Mouse (Mus musculus): ENCODE data around the gene Pds5b. TPM values are rescaled to one million over a fixed set of nuclear protein-coding genes. Genes with fewer than 3 reads are reported as not detected.
"Not testable (repeated sequence)": the region's sequence is repeated elsewhere in the genome, so short reads cannot be mapped to it uniquely, and the experiment has no call there.

The Pds5b gene
- polyA plus RNA-seq, 1 experiment from 2014 or later: 39.6 TPM

- H3K9me3 ChIP-seq: peaks cover 14% of the 10 kb centered on the region; the same call in 1 of the 2 replicates
- no peak for ATAC-seq (ENCODE audit: insufficient number of reproducible peaks, insufficient read depth, low FRiP score, low TSS enrichment, low read depth)
- no peak overlapping the region for H3K9ac ChIP-seq
- H3K4me3 ChIP-seq: no peak overlapping the region
- H3K27me3 ChIP-seq: no peaks in the 10 kb centered on the region
- 0 out of 2 replicates have a peak, but pooled peaks cover 6% of the 10 kb centered on the region for H3K36me3 ChIP-seq
- H3K4me1 ChIP-seq: peaks cover 6% of the 10 kb centered on the region; the same call in 1 of the 2 replicates
- 82% methylated on average over 5 of the region's 5 CpGs for WGBS
- no peak overlapping the region for H3K4me2 ChIP-seq
- no peak overlapping the region for H3K27ac ChIP-seq
These were observed 156.0 kb downstream of the Pds5b start for GRCm38 (mm10) chr5:150829499-150829898.

- WGBS: 46% methylated on average over 9 of the region's 9 CpGs
- peaks cover 6% of the 10 kb centered on the region; the same call in 1 of the 2 replicates for H3K9me3 ChIP-seq
- no peak overlapping the region for H3K4me2 ChIP-seq
- no peaks in the 10 kb centered on the region for H3K27me3 ChIP-seq
- no peak overlapping the region for H3K27ac ChIP-seq
- H3K9ac ChIP-seq: 0 out of 2 replicates have a peak overlapping the region, but pooled peaks have one; percentile 27
- no peak overlapping the region for H3K4me3 ChIP-seq
- peaks cover 6% of the 10 kb centered on the region; the same call in 1 of the 2 replicates for H3K4me1 ChIP-seq
- no peak for ATAC-seq (ENCODE audit: insufficient number of reproducible peaks, insufficient read depth, low FRiP score, low TSS enrichment, low read depth)
- H3K36me3 ChIP-seq: 0 out of 2 replicates have a peak, but pooled peaks cover 3% of the 10 kb centered on the region
These were observed 157.2 kb downstream of the Pds5b start for GRCm38 (mm10) chr5:150830718-150831117.

GRCm38 (mm10) chr5:150836782-150837181, 163.2 kb downstream of the Pds5b start:
- ATAC-seq (ENCODE audit: insufficient number of reproducible peaks, insufficient read depth, low FRiP score, low TSS enrichment, low read depth): no peak
- Histone ChIP-seq H3K27me3 (no peaks in the 10 kb centered on the region), H3K9ac (no peak overlapping the region), H3K4me1 (peaks cover 14% of the 10 kb centered on the region), H3K4me2 (no peak overlapping the region), H3K27ac (no peak overlapping the region), H3K4me3 (no peak overlapping the region), H3K9me3 (peaks cover 22% of the 10 kb centered on the region), H3K36me3 (no peaks in the 10 kb centered on the region)
- WGBS: 92% methylated on average over 8 of the region's 8 CpGs

GRCm38 (mm10) chr5:150839688-150840541, 166.4 kb downstream of the Pds5b start:
- no peaks in the 10 kb centered on the region for H3K36me3 ChIP-seq
- no peaks in the 10 kb centered on the region for H3K27me3 ChIP-seq
- H3K4me3 ChIP-seq: no peak overlapping the region
- ATAC-seq (ENCODE audit: insufficient number of reproducible peaks, insufficient read depth, low FRiP score, low TSS enrichment, low read depth): peak; percentile 76; the same call in 1 of the 2 replicates
- WGBS: 35% methylated on average over 11 of the region's 11 CpGs
- H3K27ac ChIP-seq: peak overlapping the region; percentile 58
- peak overlapping the region; percentile 19; the same call in 1 of the 2 replicates for H3K4me2 ChIP-seq
- peaks cover 22% of the 10 kb centered on the region for H3K9me3 ChIP-seq
- peaks cover 14% of the 10 kb centered on the region for H3K4me1 ChIP-seq
- no peak overlapping the region for H3K9ac ChIP-seq

GRCm38 (mm10) chr5:150840596-150840995, 167.1 kb downstream of the Pds5b start:
- no peaks in the 10 kb centered on the region for H3K27me3 ChIP-seq
- H3K4me2 ChIP-seq: peak overlapping the region; percentile 19; the same call in 1 of the 2 replicates
- peaks cover 22% of the 10 kb centered on the region for H3K9me3 ChIP-seq
- peaks cover 14% of the 10 kb centered on the region for H3K4me1 ChIP-seq
- WGBS: 51% methylated on average over 11 of the region's 11 CpGs
- no peak for ATAC-seq (ENCODE audit: insufficient number of reproducible peaks, insufficient read depth, low FRiP score, low TSS enrichment, low read depth)
- peak overlapping the region; percentile 58 for H3K27ac ChIP-seq
- H3K4me3 ChIP-seq: no peak overlapping the region
- H3K36me3 ChIP-seq: no peaks in the 10 kb centered on the region
- no peak overlapping the region for H3K9ac ChIP-seq

GRCm38 (mm10) chr5:150845961-150846360, 172.4 kb downstream of the Pds5b start:
- no peak for ATAC-seq (ENCODE audit: insufficient number of reproducible peaks, insufficient read depth, low FRiP score, low TSS enrichment, low read depth)
- Histone ChIP-seq H3K9me3 (no peaks in the 10 kb centered on the region), H3K4me2 (no peak overlapping the region), H3K27ac (no peak overlapping the region), H3K4me1 (no peaks in the 10 kb centered on the region), H3K36me3 (no peaks in the 10 kb centered on the region), H3K9ac (no peak overlapping the region), H3K4me3 (no peak overlapping the region), H3K27me3 (no peaks in the 10 kb centered on the region)
- WGBS: 96% methylated on average over 6 of the region's 6 CpGs

GRCm38 (mm10) chr5:150850821-150851220, 177.3 kb downstream of the Pds5b start:
- Histone ChIP-seq H3K9me3 (no peaks in the 10 kb centered on the region), H3K4me1 (0 out of 2 replicates have a peak, but pooled peaks cover 5% of the 10 kb centered on the region), H3K36me3 (no peaks in the 10 kb centered on the region), H3K27me3 (no peaks in the 10 kb centered on the region), H3K4me3 (no peak overlapping the region), H3K4me2 (no peak overlapping the region), H3K9ac (no peak overlapping the region), H3K27ac (no peak overlapping the region)
- ATAC-seq (ENCODE audit: insufficient number of reproducible peaks, insufficient read depth, low FRiP score, low TSS enrichment, low read depth): no peak
- WGBS: 37% methylated on average over 2 of the region's 2 CpGs

GRCm38 (mm10) chr5:150852097-150852496, 178.6 kb downstream of the Pds5b start:
- H3K4me1 ChIP-seq; H3K9me3 ChIP-seq; H3K9ac ChIP-seq; H3K36me3 ChIP-seq; H3K27me3 ChIP-seq; ATAC-seq (ENCODE audit: insufficient number of reproducible peaks, insufficient read depth, low FRiP score, low TSS enrichment, low read depth); H3K4me2 ChIP-seq; H3K4me3 ChIP-seq; H3K27ac ChIP-seq: not testable (repeated sequence)
- WGBS: 86% methylated on average over 2 of the region's 2 CpGs

GRCm38 (mm10) chr5:150854506-150854905, 181.0 kb downstream of the Pds5b start:
- Histone ChIP-seq H3K4me3 (no peak overlapping the region), H3K4me2 (no peak overlapping the region), H3K9me3 (no peaks in the 10 kb centered on the region), H3K9ac (no peak overlapping the region), H3K36me3 (no peaks in the 10 kb centered on the region), H3K27ac (no peak overlapping the region), H3K4me1 (0 out of 2 replicates have a peak, but pooled peaks cover 5% of the 10 kb centered on the region), H3K27me3 (no peaks in the 10 kb centered on the region)
- ATAC-seq (ENCODE audit: insufficient number of reproducible peaks, insufficient read depth, low FRiP score, low TSS enrichment, low read depth): no peak
- 67% methylated on average over 1 of the region's 1 CpGs for WGBS

- Histone ChIP-seq H3K9ac (no peak overlapping the region), H3K4me3 (no peak overlapping the region), H3K36me3 (no peaks in the 10 kb centered on the region), H3K4me2 (no peak overlapping the region), H3K9me3 (no peaks in the 10 kb centered on the region), H3K4me1 (0 out of 2 replicates have a peak, but pooled peaks cover 1% of the 10 kb centered on the region), H3K27me3 (no peaks in the 10 kb centered on the region), H3K27ac (no peak overlapping the region)
- 50% methylated on average over 5 of the region's 5 CpGs for WGBS
- ATAC-seq (ENCODE audit: insufficient number of reproducible peaks, insufficient read depth, low FRiP score, low TSS enrichment, low read depth): no peak
These were observed 186.2 kb downstream of the Pds5b start for GRCm38 (mm10) chr5:150859642-150860194.
